ENCODE assay signal across 7 mouse cellular contexts in genomic region chr4:137664980-137665675, GRCm38 (mm10). TPM values are rescaled to one million over a fixed set of nuclear protein-coding genes. Genes with fewer than 3 reads are reported as not detected.
A peak's percentile ranks its signal among the peaks of the same experiment; 100 is the strongest.
DNase-seq lines count a peak whose midpoint lies in the region; ATAC-seq and TF ChIP-seq lines count a peak whose summit lies in the region.

No protein-coding gene starts in this region.

- no peak for ATAC-seq in heart, embryonic 16.5 days (replicated peaks; ENCODE audit: extremely low read depth, insufficient read depth, low FRiP score)
- ATAC-seq in liver, embryonic 15.5 days (ENCODE audit: insufficient read depth), result no peak

- peak overlapping the region; percentile 87 for H3K4me2 ChIP-seq in heart, embryonic 16.5 days (ENCODE audit: low read depth, low read length)
- H3K4me2 ChIP-seq in liver, embryonic 15.5 days, result peak overlapping the region; percentile 65

- TF ChIP-seq CTCF in lung, adult 2 months (IDR thresholded peaks at IDR 0.05; ENCODE audit: insufficient read depth, low read length), result no peak

- no peak for DNase-seq in lung, adult 2 months
- DNase-seq in lung, adult 18-20 months, result no peak
- peak; percentile 83 for DNase-seq in cerebellum, adult 9-10 months
- no peak for DNase-seq in ovary, postnatal 14 days (ENCODE audit: low spot score)
- DNase-seq in layer of hippocampus, postnatal 25 days (ENCODE audit: extremely low spot score in 1 of 2, low spot score in 1 of 2), result no peak

- H3K36me3 ChIP-seq in heart, embryonic 16.5 days (ENCODE audit: control insufficient read depth, insufficient read depth), result no peaks in the 10 kb centered on the region
- H3K36me3 ChIP-seq in liver, embryonic 15.5 days (replicated peaks), result no peaks in the 10 kb centered on the region

- WGBS in lung, adult 2 months, result 15% methylated on average over 15 of the region's 15 CpGs
- 5% methylated on average over 15 of the region's 15 CpGs for WGBS in heart, embryonic 16.5 days
- WGBS in liver, embryonic 15.5 days (ENCODE audit: insufficient replicate concordance), result 11% methylated on average over 15 of the region's 15 CpGs

- peak overlapping the region; percentile 63 for H3K9ac ChIP-seq in heart, embryonic 16.5 days (ENCODE audit: low read length)
- H3K9ac ChIP-seq in liver, embryonic 15.5 days, result no peak overlapping the region

- no peak for TF ChIP-seq POLR2A in lung, adult 2 months (IDR thresholded peaks at IDR 0.05; ENCODE audit: borderline replicate concordance, extremely low read depth, low read depth, low read length)

- H3K27ac ChIP-seq in heart, embryonic 16.5 days (ENCODE audit: low read length), result no peak overlapping the region
- no peak overlapping the region for H3K27ac ChIP-seq in liver, embryonic 15.5 days (replicated peaks)

- no peaks in the 10 kb centered on the region for H3K9me3 ChIP-seq in heart, embryonic 16.5 days (replicated peaks; ENCODE audit: control insufficient read depth, low read length)
- no peaks in the 10 kb centered on the region for H3K9me3 ChIP-seq in liver, embryonic 15.5 days (replicated peaks)

- H3K4me1 ChIP-seq in lung, adult 2 months (ENCODE audit: control insufficient read depth, insufficient read depth, low read length), result peaks cover 16% of the 10 kb centered on the region
- peaks cover 15% of the 10 kb centered on the region for H3K4me1 ChIP-seq in heart, embryonic 16.5 days (ENCODE audit: control insufficient read depth, insufficient read depth, low read length)
- H3K4me1 ChIP-seq in liver, embryonic 15.5 days (replicated peaks), result peaks cover 8% of the 10 kb centered on the region; the same call in 1 of the 2 replicates

- H3K4me3 ChIP-seq in lung, adult 2 months (replicated peaks; ENCODE audit: extremely low read depth, low read depth, low read length), result peak overlapping the region; percentile 3
- peak overlapping the region; percentile 58 for H3K4me3 ChIP-seq in heart, embryonic 16.5 days (ENCODE audit: low read length)
- peak overlapping the region; percentile 46 for H3K4me3 ChIP-seq in liver, embryonic 15.5 days (replicated peaks)

- peaks cover 34% of the 10 kb centered on the region for H3K27me3 ChIP-seq in heart, embryonic 16.5 days (ENCODE audit: control insufficient read depth, insufficient read depth, low read length)
- peaks cover 61% of the 10 kb centered on the region for H3K27me3 ChIP-seq in liver, embryonic 15.5 days

RNA-seq across cellular contexts. Expression of gene Rap1gap, which starts 0.6 kb away (rescaled TPM):
- 68.3 and 101 TPM in 2 replicates for polyA plus RNA-seq in lung, adult 2 months (2012; rRNA removed)
- polyA plus RNA-seq in heart, embryonic 16.5 days (2015; fragmentation: Nextera tagmentation; extraction: Ambion mirVana), result 9.7 and 9.8 TPM in 2 replicates
- polyA plus RNA-seq in liver, embryonic 15.5 days (2015; fragmentation: Nextera tagmentation; extraction: Ambion mirVana), result 2.0 and 3.8 TPM in 2 replicates
- total RNA-seq in layer of hippocampus, postnatal 25 days (2021), result 100 to 1,000 TPM; 263 to 285 TPM

Comparison
In these comparisons a context has a peak if more than half of its experiments do, and no peak if none do; other contexts are left out.
1. H3K4me3 ChIP-seq: peak in every context shown above with its lines; median percentile 58 in heart, embryonic 16.5 days; 46 in liver, embryonic 15.5 days; 3 in lung, adult 2 months.